ENCODE assay signal across 12 mouse cellular contexts in the genomic region with DNA sequence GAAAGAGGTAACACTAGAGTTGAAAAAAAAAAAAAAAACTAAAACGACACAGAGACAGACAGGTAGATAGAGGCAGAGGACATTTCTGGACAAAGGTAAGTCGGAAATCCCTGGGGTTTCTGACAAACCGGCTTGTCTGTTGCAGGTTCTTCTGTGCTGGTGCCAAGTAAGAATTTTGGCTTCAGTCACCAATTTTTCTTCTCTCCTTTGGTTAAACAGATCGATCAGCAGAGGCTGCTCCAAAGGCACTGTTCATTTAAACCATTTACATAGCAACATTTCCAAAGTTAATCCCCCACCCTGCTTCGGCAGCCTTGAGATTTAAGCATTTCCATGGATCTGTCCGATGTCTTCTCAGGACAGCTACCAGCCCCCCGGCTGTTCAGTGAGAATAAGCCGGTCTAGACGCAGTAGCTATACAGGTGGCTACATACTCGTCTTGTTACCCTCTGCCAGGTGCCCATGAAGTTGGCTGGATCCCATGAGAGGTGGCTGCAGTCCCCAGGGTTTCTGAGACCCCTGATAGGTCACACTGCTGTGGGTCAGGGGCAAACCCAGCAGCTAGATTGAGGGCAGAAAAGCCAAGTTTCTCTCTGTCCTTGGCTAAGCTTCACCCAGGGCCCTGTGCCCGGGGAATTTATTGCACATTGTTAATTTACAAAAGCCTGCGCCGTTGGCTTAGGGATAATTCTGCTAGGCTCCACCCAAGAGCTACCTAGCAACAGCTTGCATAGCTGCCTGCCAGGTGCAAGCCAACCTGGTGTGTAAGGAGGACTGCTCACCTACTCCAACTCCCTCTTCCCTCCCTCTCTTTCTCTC.
DNase-seq lines count a peak whose midpoint lies in the region; ATAC-seq and TF ChIP-seq lines count a peak whose summit lies in the region.
"Had no signal": no experiment of that assay in that cellular context is flagged by ENCODE, and none has a peak within 500 bp of the region (broad histone marks: within the 10 kb centered on the region; RNA-seq: fewer than 3 reads in every experiment).

No protein-coding gene starts in this region.

- no peaks in the 10 kb centered on the region for H3K27me3 ChIP-seq in hindbrain, postnatal 0 days (ENCODE audit: insufficient read depth, low read length)
- peaks cover 8% of the 10 kb centered on the region for H3K27me3 ChIP-seq in hindbrain, embryonic 12.5 days
- H3K27me3 ChIP-seq in neural tube, embryonic 13.5 days: no peaks in the 10 kb centered on the region

- H3K4me1 ChIP-seq in hindbrain, postnatal 0 days (ENCODE audit: insufficient read depth, low read length): no peaks in the 10 kb centered on the region
- peaks cover 10% of the 10 kb centered on the region for H3K4me1 ChIP-seq in hindbrain, embryonic 12.5 days
- H3K4me1 ChIP-seq in neural tube, embryonic 13.5 days (replicated peaks): peaks cover 35% of the 10 kb centered on the region

- peak; percentile 34 for DNase-seq in hindbrain, postnatal 0 days (ENCODE audit: low spot score)
- DNase-seq in neural tube, embryonic 10.5 days (ENCODE audit: extremely low spot score, low spot score): no peak
- DNase-seq in cerebellum, postnatal 14 days: peak; percentile 63 to 68
- peak; percentile 20 for DNase-seq in ovary, postnatal 14 days (ENCODE audit: low spot score)
- DNase-seq in kidney, postnatal 14 days: no peak
- no peak for DNase-seq in gastrocnemius, postnatal 36 days
- DNase-seq: adrenal gland, postnatal 10 days; kidney, adult 8-10 months had no signal

- H3K9me3 ChIP-seq in hindbrain, postnatal 0 days (ENCODE audit: low read length): no peaks in the 10 kb centered on the region
- H3K9me3 ChIP-seq in hindbrain, embryonic 12.5 days (replicated peaks): no peaks in the 10 kb centered on the region
- H3K9me3 ChIP-seq in neural tube, embryonic 13.5 days: no peaks in the 10 kb centered on the region

- H3K36me3 ChIP-seq in hindbrain, postnatal 0 days (ENCODE audit: insufficient read depth, low read length): no peaks in the 10 kb centered on the region
- no peaks in the 10 kb centered on the region for H3K36me3 ChIP-seq in hindbrain, embryonic 12.5 days
- H3K36me3 ChIP-seq in neural tube, embryonic 13.5 days: no peaks in the 10 kb centered on the region

- ATAC-seq in hindbrain, postnatal 0 days: 0 out of 2 replicates have a peak, but pooled peaks have one; percentile 21
- ATAC-seq in hindbrain, embryonic 12.5 days (ENCODE audit: low FRiP score): no peak
- ATAC-seq in neural tube, embryonic 13.5 days (ENCODE audit: low read depth): no peak
- ATAC-seq: CD4-positive, CD25-positive, alpha-beta regulatory T cell, adult 4 months had no signal

- H3K4me2 ChIP-seq in hindbrain, postnatal 0 days (ENCODE audit: low read depth, low read length): peak overlapping the region; percentile 33
- no peak overlapping the region for H3K4me2 ChIP-seq in hindbrain, embryonic 12.5 days (replicated peaks)
- H3K4me2 ChIP-seq in neural tube, embryonic 13.5 days: no peak overlapping the region

- intact Hi-C loops in gastrocnemius, postnatal 36 days (cut with DNase I): no loop called here

- no peak overlapping the region for H3K4me3 ChIP-seq in hindbrain, postnatal 0 days (ENCODE audit: low read length)
- H3K4me3 ChIP-seq in hindbrain, embryonic 12.5 days: no peak overlapping the region
- H3K4me3 ChIP-seq in neural tube, embryonic 13.5 days: no peak overlapping the region
- H3K4me3 ChIP-seq: erythroblast, embryonic 14.5 days had no signal

- no peak overlapping the region for H3K9ac ChIP-seq in hindbrain, postnatal 0 days (replicated peaks; ENCODE audit: low read length)
- H3K9ac ChIP-seq in hindbrain, embryonic 12.5 days: no peak overlapping the region
- 0 out of 2 replicates have a peak overlapping the region, but pooled peaks have one; percentile 22 for H3K9ac ChIP-seq in neural tube, embryonic 13.5 days

- peak overlapping the region; percentile 46; the same call in 1 of the 2 replicates for H3K27ac ChIP-seq in hindbrain, postnatal 0 days
- no peak overlapping the region for H3K27ac ChIP-seq in hindbrain, embryonic 12.5 days
- H3K27ac ChIP-seq in neural tube, embryonic 13.5 days (replicated peaks): no peak overlapping the region

- TF ChIP-seq CTCF in hindbrain, postnatal 0 days (IDR thresholded peaks at IDR 0.05; ENCODE audit: low read depth): no peak

- 34% methylated on average over 13 of the region's 13 CpGs for WGBS in hindbrain, postnatal 0 days
- WGBS in hindbrain, embryonic 12.5 days: 67% methylated on average over 13 of the region's 13 CpGs
- 41% methylated on average over 13 of the region's 13 CpGs for WGBS in neural tube, embryonic 13.5 days

Comparison
In these comparisons a context has a peak if more than half of its experiments do, and no peak if none do; other contexts are left out.
1. DNase-seq: peak in hindbrain, postnatal 0 days (single experiment), cerebellum, postnatal 14 days (2 of 2) and ovary, postnatal 14 days (single experiment); none in neural tube, embryonic 10.5 days (single experiment), kidney, postnatal 14 days (single experiment) and gastrocnemius, postnatal 36 days (0 of 2).